Mouse (Mus musculus): ENCODE data around the gene Midn. TPM values are rescaled to one million over a fixed set of nuclear protein-coding genes. Genes with fewer than 3 reads are reported as not detected.

Gene Midn
- polyA plus RNA-seq, 1 experiment from 2014 or later = 10.3 TPM

- 0 out of 2 replicates have a peak, but pooled peaks cover 3% of the 10 kb centered on the region for H3K9me3 ChIP-seq (replicated peaks; ENCODE audit: control insufficient read depth, low read length)
- no peak overlapping the region for H3K4me3 ChIP-seq (ENCODE audit: low read length)
- H3K36me3 ChIP-seq (ENCODE audit: control insufficient read depth, insufficient read depth) = peaks cover 18% of the 10 kb centered on the region
- peaks cover 6% of the 10 kb centered on the region; the same call in 1 of the 2 replicates for H3K27me3 ChIP-seq (ENCODE audit: control insufficient read depth, insufficient read depth, low read length)
- H3K9ac ChIP-seq (ENCODE audit: low read length) = no peak overlapping the region
- 78% methylated on average over 11 of the region's 11 CpGs for WGBS
- H3K27ac ChIP-seq (ENCODE audit: low read length) = no peak overlapping the region
- peaks cover 39% of the 10 kb centered on the region for H3K4me1 ChIP-seq (ENCODE audit: control insufficient read depth, insufficient read depth, low read length)
- no peak overlapping the region for H3K4me2 ChIP-seq (ENCODE audit: low read depth, low read length)
- no peak for ATAC-seq (replicated peaks; ENCODE audit: extremely low read depth, insufficient read depth, low FRiP score)
Observed at GRCm38 (mm10) chr10:80139975-80140665, 8.0 kb upstream of the Midn start.

GRCm38 (mm10) chr10:80140666-80141035, 7.4 kb upstream of the Midn start, which contains the start of gene Cbarp:
Cbarp (minus strand) TSS chr10:80140835.
- H3K9me3 ChIP-seq (replicated peaks; ENCODE audit: control insufficient read depth, low read length) = 0 out of 2 replicates have a peak, but pooled peaks cover 3% of the 10 kb centered on the region
- H3K27ac ChIP-seq (ENCODE audit: low read length) = peak within 1 kb of the TSS; percentile 81
- peak within 1 kb of the TSS; percentile 73 for H3K4me3 ChIP-seq (ENCODE audit: low read length)
- 70% methylated on average over 10 of the region's 10 CpGs for WGBS
- peaks cover 42% of the 10 kb centered on the region for H3K4me1 ChIP-seq (ENCODE audit: control insufficient read depth, insufficient read depth, low read length)
- ATAC-seq (replicated peaks; ENCODE audit: extremely low read depth, insufficient read depth, low FRiP score) = no peak
- peaks cover 21% of the 10 kb centered on the region for H3K36me3 ChIP-seq (ENCODE audit: control insufficient read depth, insufficient read depth)
- H3K27me3 ChIP-seq (ENCODE audit: control insufficient read depth, insufficient read depth, low read length) = peaks cover 6% of the 10 kb centered on the region; the same call in 1 of the 2 replicates
- H3K4me2 ChIP-seq (ENCODE audit: low read depth, low read length) = peak within 1 kb of the TSS; percentile 85
- peak within 1 kb of the TSS; percentile 72 for H3K9ac ChIP-seq (ENCODE audit: low read length)

GRCm38 (mm10) chr10:80141243-80141642, 6.8 kb upstream of the Midn start:
- WGBS = under 1% methylated on average over 28 of the region's 29 CpGs
- Histone ChIP-seq H3K36me3 (ENCODE audit: control insufficient read depth, insufficient read depth) (peaks cover 25% of the 10 kb centered on the region), H3K4me1 (ENCODE audit: control insufficient read depth, insufficient read depth, low read length) (peaks cover 48% of the 10 kb centered on the region), H3K4me3 (ENCODE audit: low read length) (peak overlapping the region; percentile 73), H3K9me3 (replicated peaks; ENCODE audit: control insufficient read depth, low read length) (no peaks in the 10 kb centered on the region), H3K27ac (ENCODE audit: low read length) (peak overlapping the region; percentile 81), H3K27me3 (ENCODE audit: control insufficient read depth, insufficient read depth, low read length) (peaks cover 6% of the 10 kb centered on the region; the same call in 1 of the 2 replicates), H3K9ac (ENCODE audit: low read length) (peak overlapping the region; percentile 72), H3K4me2 (ENCODE audit: low read depth, low read length) (peak overlapping the region; percentile 85)
- peak; percentile 64 for ATAC-seq (replicated peaks; ENCODE audit: extremely low read depth, insufficient read depth, low FRiP score)

- peak; percentile 87 for ATAC-seq (replicated peaks; ENCODE audit: extremely low read depth, insufficient read depth, low FRiP score)
- peak overlapping the region; percentile 93 for H3K27ac ChIP-seq (ENCODE audit: low read length)
- H3K9me3 ChIP-seq (replicated peaks; ENCODE audit: control insufficient read depth, low read length) = no peaks in the 10 kb centered on the region
- H3K27me3 ChIP-seq (ENCODE audit: control insufficient read depth, insufficient read depth, low read length) = peaks cover 6% of the 10 kb centered on the region; the same call in 1 of the 2 replicates
- H3K4me2 ChIP-seq (ENCODE audit: low read depth, low read length) = peak overlapping the region; percentile 85
- peaks cover 28% of the 10 kb centered on the region for H3K36me3 ChIP-seq (ENCODE audit: control insufficient read depth, insufficient read depth)
- peaks cover 51% of the 10 kb centered on the region for H3K4me1 ChIP-seq (ENCODE audit: control insufficient read depth, insufficient read depth, low read length)
- H3K4me3 ChIP-seq (ENCODE audit: low read length) = peak overlapping the region; percentile 73
- H3K9ac ChIP-seq (ENCODE audit: low read length) = peak overlapping the region; percentile 99
- WGBS = under 1% methylated on average over 43 of the region's 43 CpGs
Observed at GRCm38 (mm10) chr10:80141786-80142529, 6.1 kb upstream of the Midn start.

GRCm38 (mm10) chr10:80142530-80142925, 5.5 kb upstream of the Midn start:
- Histone ChIP-seq H3K36me3 (ENCODE audit: control insufficient read depth, insufficient read depth) (peaks cover 28% of the 10 kb centered on the region), H3K9ac (ENCODE audit: low read length) (peak overlapping the region; percentile 99), H3K4me1 (ENCODE audit: control insufficient read depth, insufficient read depth, low read length) (peaks cover 51% of the 10 kb centered on the region), H3K27ac (ENCODE audit: low read length) (peak overlapping the region; percentile 93), H3K9me3 (replicated peaks; ENCODE audit: control insufficient read depth, low read length) (no peaks in the 10 kb centered on the region), H3K4me3 (ENCODE audit: low read length) (peak overlapping the region; percentile 73), H3K4me2 (ENCODE audit: low read depth, low read length) (peak overlapping the region; percentile 85), H3K27me3 (ENCODE audit: control insufficient read depth, insufficient read depth, low read length) (peaks cover under 1% of the 10 kb centered on the region; the same call in 1 of the 2 replicates)
- 0 out of 2 replicates have a peak, but pooled peaks have one; percentile 3 for ATAC-seq (replicated peaks; ENCODE audit: extremely low read depth, insufficient read depth, low FRiP score)
- WGBS = 0% methylated on average over 15 of the region's 15 CpGs

GRCm38 (mm10) chr10:80143664-80144063, 4.4 kb upstream of the Midn start:
- H3K27ac ChIP-seq (ENCODE audit: low read length) = no peak overlapping the region
- H3K9ac ChIP-seq (ENCODE audit: low read length) = no peak overlapping the region
- H3K27me3 ChIP-seq (ENCODE audit: control insufficient read depth, insufficient read depth, low read length) = no peaks in the 10 kb centered on the region
- WGBS = 89% methylated on average over 7 of the region's 7 CpGs
- H3K9me3 ChIP-seq (replicated peaks; ENCODE audit: control insufficient read depth, low read length) = no peaks in the 10 kb centered on the region
- H3K36me3 ChIP-seq (ENCODE audit: control insufficient read depth, insufficient read depth) = peaks cover 28% of the 10 kb centered on the region
- no peak for ATAC-seq (replicated peaks; ENCODE audit: extremely low read depth, insufficient read depth, low FRiP score)
- H3K4me2 ChIP-seq (ENCODE audit: low read depth, low read length) = 0 out of 2 replicates have a peak overlapping the region, but pooled peaks have one; percentile 85
- no peak overlapping the region for H3K4me3 ChIP-seq (ENCODE audit: low read length)
- H3K4me1 ChIP-seq (ENCODE audit: control insufficient read depth, insufficient read depth, low read length) = peaks cover 45% of the 10 kb centered on the region

GRCm38 (mm10) chr10:80144159-80144558, 3.9 kb upstream of the Midn start:
- Histone ChIP-seq H3K4me2 (ENCODE audit: low read depth, low read length) (no peak overlapping the region), H3K36me3 (ENCODE audit: control insufficient read depth, insufficient read depth) (peaks cover 28% of the 10 kb centered on the region), H3K27ac (ENCODE audit: low read length) (no peak overlapping the region), H3K4me1 (ENCODE audit: control insufficient read depth, insufficient read depth, low read length) (peaks cover 45% of the 10 kb centered on the region), H3K4me3 (ENCODE audit: low read length) (no peak overlapping the region), H3K9me3 (replicated peaks; ENCODE audit: control insufficient read depth, low read length) (no peaks in the 10 kb centered on the region), H3K27me3 (ENCODE audit: control insufficient read depth, insufficient read depth, low read length) (no peaks in the 10 kb centered on the region), H3K9ac (ENCODE audit: low read length) (no peak overlapping the region)
- 88% methylated on average over 12 of the region's 12 CpGs for WGBS
- no peak for ATAC-seq (replicated peaks; ENCODE audit: extremely low read depth, insufficient read depth, low FRiP score)

- Histone ChIP-seq H3K27me3 (ENCODE audit: control insufficient read depth, insufficient read depth, low read length) (no peaks in the 10 kb centered on the region), H3K4me1 (ENCODE audit: control insufficient read depth, insufficient read depth, low read length) (peaks cover 45% of the 10 kb centered on the region), H3K9ac (ENCODE audit: low read length) (no peak overlapping the region), H3K4me2 (ENCODE audit: low read depth, low read length) (no peak overlapping the region), H3K4me3 (ENCODE audit: low read length) (no peak overlapping the region), H3K9me3 (replicated peaks; ENCODE audit: control insufficient read depth, low read length) (no peaks in the 10 kb centered on the region), H3K36me3 (ENCODE audit: control insufficient read depth, insufficient read depth) (peaks cover 28% of the 10 kb centered on the region), H3K27ac (ENCODE audit: low read length) (peak overlapping the region; percentile 100)
- ATAC-seq (replicated peaks; ENCODE audit: extremely low read depth, insufficient read depth, low FRiP score) = no peak
- WGBS = 73% methylated on average over 20 of the region's 20 CpGs
Observed at GRCm38 (mm10) chr10:80144864-80145838, 2.9 kb upstream of the Midn start.
